Mouse (Mus musculus) mouse embryonic stem cell (cell line): ENCODE measurements at regions not wholly inside any gene's neighbourhood (a gene's known extent, or its start where the extent isn't known, plus 50 kb on each side); places are given as distances from the start of the nearest gene placed in this dataset.

ENCODE experiments used
- in situ Hi-C, 2 experiments: fragments of 300-500 bp; cut with MboI; formaldehyde crosslinking; loops; 1 replicate in 1 of 2; 3 replicates in 1 of 2; pipeline ENCODE4 v1.14.3; 2019 to 2020; ENCODE audit warnings: low sequenced_read_pairs in 2 of 2, low pct_unique_long_range_greater_than_20kb in 1 of 2, mixed read lengths in 1 of 2; ENCODE audit not compliant: unreplicated experiment in 1 of 2

DNA sequence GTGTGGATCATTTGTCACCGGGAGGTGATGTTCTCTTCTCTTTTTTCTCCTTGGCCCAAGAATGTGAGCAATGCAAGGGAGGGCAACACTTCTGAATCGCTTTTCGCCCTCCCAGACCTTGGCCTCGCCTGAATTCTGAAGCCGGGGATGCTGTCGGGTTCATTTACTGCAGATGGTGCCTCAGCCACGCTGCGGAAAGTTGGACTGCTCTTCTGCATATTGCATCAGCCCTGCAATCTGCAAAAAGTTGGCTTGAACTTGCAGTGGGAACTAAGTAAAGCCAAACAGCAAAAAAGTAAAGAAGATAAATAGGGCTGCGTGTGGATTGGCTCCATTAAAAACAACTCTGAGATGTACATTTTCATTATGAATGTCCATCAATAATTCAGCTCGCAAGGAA is 55.9 kb upstream of the Dok5 start:
- in situ Hi-C loops = loop anchor here in 1 of 2 experiments (10.0 kb wide), 1 partner anchor 151 kb away; no protein-coding TSS in a partner anchor

DNA sequence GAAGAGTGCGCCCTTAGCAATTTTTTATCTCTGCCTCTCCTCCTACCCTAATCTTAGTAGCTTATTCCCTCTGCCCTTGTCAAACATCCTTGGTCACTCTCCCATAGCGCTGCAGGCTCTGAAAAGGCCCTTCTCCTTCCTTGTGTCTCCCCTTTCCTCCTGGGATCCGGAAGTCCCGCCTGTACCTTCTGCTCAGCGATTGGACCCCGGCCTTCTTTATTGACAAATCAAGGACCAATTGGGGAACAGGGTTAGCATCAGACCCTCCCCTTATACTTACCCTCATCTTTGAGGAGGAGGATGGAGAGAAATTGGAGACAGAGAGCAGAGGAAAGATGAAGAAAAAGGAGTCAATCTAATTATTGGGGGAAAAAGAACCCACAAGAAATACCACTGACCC is 57.9 kb upstream of the Dok5 start:
- in situ Hi-C loops = loop anchor here in 1 of 2 experiments (10.0 kb wide), 1 partner anchor 149 kb away; no protein-coding TSS in a partner anchor

DNA sequence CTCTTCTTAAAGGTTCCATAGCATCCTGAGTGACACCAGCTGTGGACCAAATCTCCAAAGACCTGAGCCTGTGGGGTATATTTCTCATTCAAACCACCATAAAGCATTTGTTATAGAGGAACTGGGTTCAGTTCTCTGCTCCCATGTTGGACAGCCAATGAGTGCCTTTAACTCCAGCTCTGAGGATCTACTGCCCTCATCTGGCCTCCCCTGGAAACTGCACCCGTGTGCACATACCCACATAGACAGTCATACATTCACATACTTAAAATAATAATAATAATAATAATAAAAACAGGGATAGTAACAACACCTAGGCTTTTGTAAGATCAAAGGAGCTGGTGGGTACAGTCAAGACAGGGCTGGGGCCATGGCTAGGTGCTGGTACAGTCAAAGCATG is 58.8 kb upstream of the Dok5 start:
- in situ Hi-C loops = loop anchor here in 1 of 2 experiments (10.0 kb wide), 1 partner anchor 148 kb away; no protein-coding TSS in a partner anchor

DNA sequence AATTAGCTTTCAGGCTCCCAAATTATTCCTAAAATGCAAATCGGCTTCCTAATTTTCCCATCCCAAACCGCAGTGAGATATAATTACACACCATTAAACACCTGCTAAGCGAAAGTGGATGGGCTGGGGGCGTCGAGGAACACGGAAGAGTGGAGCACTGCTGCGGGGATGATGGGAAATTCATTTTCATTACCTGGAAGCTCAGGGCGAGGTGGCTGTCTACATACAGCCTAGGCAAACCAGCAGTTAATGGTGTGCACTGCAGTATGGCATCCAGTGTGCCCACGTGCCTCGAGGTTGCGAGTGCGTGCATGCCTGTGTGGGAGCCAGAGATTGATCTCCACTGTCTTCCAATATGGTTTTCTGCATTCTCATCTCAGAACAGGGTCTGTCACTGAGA is 62.6 kb upstream of the Dok5 start:
- in situ Hi-C loops = no loop called here

DNA sequence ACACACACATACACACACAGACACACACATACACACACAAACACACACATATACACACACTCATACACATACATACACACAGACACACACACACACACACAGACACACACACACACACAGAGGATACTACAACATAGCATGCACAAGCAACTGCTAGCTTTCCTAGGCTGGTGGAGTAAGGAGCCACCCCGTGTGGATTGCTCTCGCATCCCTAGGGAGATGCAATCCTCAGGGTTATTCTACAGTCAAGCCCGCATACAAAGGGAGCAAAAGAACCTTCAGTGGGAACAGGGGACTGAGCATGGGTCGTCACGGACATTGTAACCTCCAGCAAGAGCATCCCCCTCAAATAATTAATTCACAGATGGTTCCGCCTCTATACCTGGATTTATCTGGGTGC is 63.1 kb upstream of the Dok5 start:
- in situ Hi-C loops = no loop called here

DNA sequence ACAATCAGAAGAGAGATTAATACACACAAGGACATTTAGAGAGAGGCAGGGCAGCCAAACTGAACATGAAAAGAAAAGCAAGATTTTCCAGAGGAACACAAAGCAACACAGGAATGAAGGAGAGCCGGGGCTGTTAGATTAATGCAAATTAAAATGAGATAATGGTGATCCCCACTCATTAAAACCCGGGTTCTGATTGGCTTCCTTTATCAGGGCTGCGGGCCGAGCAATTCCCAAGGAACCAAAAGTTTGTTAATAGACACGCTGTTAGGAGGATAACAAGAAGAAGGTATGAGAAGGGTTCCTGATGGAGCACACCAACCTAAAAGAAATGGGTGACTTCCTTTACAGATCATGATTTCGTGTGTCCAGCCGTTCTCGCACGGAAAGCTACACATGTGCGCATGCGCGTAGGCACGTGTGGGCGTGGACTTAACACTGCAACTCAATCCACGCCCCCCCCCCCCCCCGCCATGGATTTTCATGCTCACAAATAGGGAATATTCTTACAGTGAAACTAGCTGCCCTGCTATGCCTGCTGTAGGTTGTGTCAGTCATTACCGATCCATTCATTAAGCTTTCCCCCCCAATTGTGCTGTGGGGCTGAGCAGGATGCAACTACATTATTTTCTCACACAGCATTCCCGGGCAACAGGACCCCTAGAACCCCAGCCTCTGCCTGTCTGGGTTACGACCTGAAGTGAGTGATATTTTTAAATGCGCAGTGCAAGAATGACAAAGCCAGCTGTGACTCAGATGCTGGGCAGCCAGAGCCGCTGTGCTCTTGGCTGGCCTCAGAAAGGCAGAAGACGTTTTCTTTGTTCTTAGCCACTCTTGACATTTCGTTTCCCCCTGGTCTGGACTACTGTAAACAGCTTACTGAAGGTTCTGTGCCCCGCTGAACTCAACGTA is 60.5 kb upstream of the 4930470P17Rik start:
- in situ Hi-C loops = no loop called here

DNA sequence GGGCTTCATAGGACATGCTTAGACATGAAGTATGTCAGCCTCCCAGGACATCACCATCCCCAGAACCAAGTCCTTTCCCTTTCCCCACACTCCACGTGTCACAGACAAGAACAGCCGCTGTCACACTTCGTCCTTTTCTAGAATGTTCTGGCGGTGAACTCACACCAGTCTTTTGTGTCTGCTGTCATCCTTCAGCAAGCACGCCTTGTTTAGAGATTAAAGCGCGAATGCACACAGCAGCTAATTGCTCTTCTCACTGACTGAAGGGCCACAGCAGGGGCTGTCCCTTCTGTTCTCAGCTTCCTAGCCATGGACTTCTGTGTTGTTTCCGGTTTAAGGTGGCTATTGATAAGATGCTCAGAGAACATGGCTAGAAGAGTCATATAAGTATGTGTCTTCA is 57.5 kb upstream of the 4930470P17Rik start:
- in situ Hi-C loops = no loop called here

DNA sequence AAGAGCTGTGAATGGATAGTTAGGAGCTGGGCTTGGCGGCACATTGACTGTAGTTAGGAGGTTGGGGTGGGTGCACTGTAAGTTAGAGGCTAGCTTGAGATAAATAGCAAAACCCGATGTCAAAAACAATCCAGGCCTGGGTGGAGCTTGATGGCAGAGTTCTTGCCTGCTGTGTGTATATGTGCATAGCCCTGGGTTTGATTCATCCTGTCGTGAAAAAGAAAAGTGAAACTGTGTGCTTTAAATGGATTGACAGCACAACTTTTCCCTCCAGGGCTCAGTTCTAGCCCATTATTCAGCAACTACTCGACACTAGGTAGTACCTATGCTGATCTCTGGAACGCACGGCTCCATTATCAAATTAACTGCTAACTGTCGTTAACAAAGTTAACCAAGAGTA is 56.7 kb upstream of the 4930470P17Rik start:
- in situ Hi-C loops = no loop called here

DNA sequence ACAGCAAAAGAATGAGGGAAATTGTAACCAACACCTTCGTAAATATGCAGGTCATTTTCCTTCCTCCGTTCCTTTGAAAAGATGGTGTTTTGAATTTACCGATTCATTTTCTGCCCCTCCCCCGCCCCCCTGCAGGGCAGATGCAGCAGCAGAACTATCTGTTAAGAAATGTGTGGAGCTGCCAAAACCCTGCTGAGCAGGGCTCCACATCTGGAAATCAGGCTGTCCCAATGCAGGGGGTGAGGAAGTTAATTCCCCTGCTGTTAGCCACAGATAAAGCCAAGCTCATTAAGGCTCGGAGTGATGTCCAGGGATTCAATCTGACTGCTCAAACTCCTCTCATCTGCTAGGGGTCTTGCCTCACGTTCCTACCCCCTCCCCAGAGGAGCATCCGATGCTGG is 56.0 kb upstream of the 4930470P17Rik start:
- in situ Hi-C loops = no loop called here

DNA sequence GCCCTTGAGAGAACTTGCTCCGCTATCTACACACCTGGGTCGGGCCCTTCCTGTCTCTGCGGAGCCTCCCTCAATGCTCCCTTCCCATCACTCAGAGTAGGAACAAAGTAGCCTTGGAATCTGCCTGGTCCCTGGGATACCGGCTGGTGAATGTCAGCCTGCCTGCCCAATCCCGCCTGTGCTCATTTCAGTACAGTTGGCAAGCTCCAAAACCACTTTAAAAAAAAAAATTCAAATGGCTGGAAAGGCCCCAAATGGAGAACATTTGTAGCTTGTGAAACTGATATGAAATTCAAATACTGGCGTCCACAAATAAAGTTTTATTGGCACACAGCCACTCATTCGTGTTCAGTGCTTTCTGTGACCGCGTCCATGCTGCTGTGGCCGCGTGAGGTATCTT is 50.3 kb upstream of the 4930470P17Rik start:
- in situ Hi-C loops = no loop called here
